Mouse (Mus musculus) kidney, embryonic 16.5 days (tissue): ENCODE results near the gene Slc22a5. TPM values are rescaled to one million over a fixed set of nuclear protein-coding genes. Genes with fewer than 3 reads are reported as not detected.

Experiments used
- ATAC-seq: fragments of 200-750 bp; cut with Nextera tagmentation; 2 replicates; pipeline ENCODE4 v1.8.0; 2017; ENCODE audit warnings: moderate TSS enrichment; ENCODE audit not compliant: low FRiP score, low TSS enrichment
- H3K27ac ChIP-seq: fragments of 300-500 bp; sonication (generic); 2 replicates; pipeline ENCODE4 v1.5.1; 2014; ENCODE audit warnings: low read length
- H3K27me3 ChIP-seq: fragments of 300-500 bp; sonication (generic); 2 replicates; pipeline ENCODE4 v1.6.1; 2014; ENCODE audit warnings: low read length, control low read depth, mixed read lengths; ENCODE audit not compliant: insufficient read depth
- H3K36me3 ChIP-seq: fragments of 300-500 bp; sonication (generic); 2 replicates; pipeline ENCODE4 v1.6.1; 2014; ENCODE audit warnings: low read length, control low read depth, mixed read lengths; ENCODE audit not compliant: insufficient read depth
- H3K4me1 ChIP-seq: fragments of 300-500 bp; sonication (generic); 2 replicates; pipeline ENCODE4 v1.6.1; 2014; ENCODE audit warnings: low read length, control low read depth, mixed read lengths; ENCODE audit not compliant: insufficient read depth
- H3K4me2 ChIP-seq: fragments of 300-500 bp; sonication (generic); replicated peaks from 2 replicates; pipeline ENCODE4 v1.6.1; 2014; ENCODE audit warnings: low read depth, low read length
- H3K4me3 ChIP-seq: fragments of 300-500 bp; sonication (generic); 2 replicates; pipeline ENCODE4 v1.5.1; 2014; ENCODE audit warnings: mild to moderate bottlenecking, low read length
- H3K9ac ChIP-seq: fragments of 300-500 bp; sonication (generic); replicated peaks from 2 replicates; pipeline ENCODE4 v1.6.1; 2014; ENCODE audit warnings: low read length
- H3K9me3 ChIP-seq: fragments of 300-500 bp; sonication (generic); 2 replicates; pipeline ENCODE4 v1.6.1; 2016; ENCODE audit warnings: low read length, control low read depth
- WGBS: fragments of 180-500 bp; shearing (Covaris S2); extraction: QIAGEN DNeasy Blood & Tissue Kit; methylation state at CpG from one replicate; pipeline ENCODE4 v1.1.7; 2014; 5-methylcytosine and 5-hydroxymethylcytosine counted together
- polyA plus RNA-seq: library from polyadenylated mRNA; unstranded; fragments of >200 nt; fragmentation: Nextera tagmentation; extraction: Ambion mirVana; gene quantifications from 2 replicates; pipeline ENCODE4 v1.2.1, GENCODE M21; 2015

Slc22a5 gene
- polyA plus RNA-seq, 1 experiment from 2014 or later = 18.4 TPM

DNA sequence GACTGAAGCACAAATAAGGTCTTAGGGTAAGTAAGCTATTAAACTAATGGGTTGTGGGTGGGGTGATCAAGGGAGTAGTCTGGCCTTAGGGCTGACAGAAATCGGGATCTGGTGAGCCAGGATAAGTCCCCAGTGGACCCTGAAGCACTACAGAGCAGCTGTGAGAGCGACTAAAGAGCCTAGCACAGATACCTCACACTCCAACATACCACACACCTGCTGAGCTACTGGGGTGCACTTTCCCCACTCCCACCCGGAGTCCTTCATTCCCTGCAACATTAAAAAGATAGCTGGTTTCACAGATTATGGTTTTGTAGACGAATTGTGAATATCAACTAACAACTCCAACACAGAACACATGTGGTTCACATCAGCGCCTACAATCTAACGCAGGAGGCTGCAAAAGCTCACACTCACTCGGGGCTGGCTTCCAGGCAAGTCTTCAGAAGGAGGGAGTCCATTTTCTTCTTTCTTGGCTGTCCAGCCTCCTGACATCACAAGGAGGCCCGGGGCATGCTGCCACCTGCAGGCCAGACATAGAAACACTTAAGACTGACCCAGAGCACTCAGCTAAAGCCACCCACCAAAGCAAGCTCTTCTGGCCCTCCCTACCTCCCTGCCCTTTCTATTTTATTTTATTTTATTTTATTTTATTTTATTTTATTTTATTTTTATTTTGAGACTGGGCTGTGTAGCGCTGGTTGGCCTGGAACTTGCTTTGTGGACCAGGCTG is 41.7 kb downstream of the Slc22a5 start:
- no peaks in the 10 kb centered on the region for H3K36me3 ChIP-seq
- H3K4me3 ChIP-seq = no peak overlapping the region
- peak; percentile 89 for ATAC-seq
- H3K4me2 ChIP-seq = peak overlapping the region; percentile 33; the same call in 1 of the 2 replicates
- peak overlapping the region; percentile 53; the same call in 1 of the 2 replicates for H3K9ac ChIP-seq
- H3K27ac ChIP-seq = no peak overlapping the region
- WGBS = 26% methylated on average over 9 of the region's 9 CpGs
- H3K27me3 ChIP-seq = no peaks in the 10 kb centered on the region
- no peaks in the 10 kb centered on the region for H3K9me3 ChIP-seq
- H3K4me1 ChIP-seq = peaks cover 12% of the 10 kb centered on the region; the same call in 1 of the 2 replicates

DNA sequence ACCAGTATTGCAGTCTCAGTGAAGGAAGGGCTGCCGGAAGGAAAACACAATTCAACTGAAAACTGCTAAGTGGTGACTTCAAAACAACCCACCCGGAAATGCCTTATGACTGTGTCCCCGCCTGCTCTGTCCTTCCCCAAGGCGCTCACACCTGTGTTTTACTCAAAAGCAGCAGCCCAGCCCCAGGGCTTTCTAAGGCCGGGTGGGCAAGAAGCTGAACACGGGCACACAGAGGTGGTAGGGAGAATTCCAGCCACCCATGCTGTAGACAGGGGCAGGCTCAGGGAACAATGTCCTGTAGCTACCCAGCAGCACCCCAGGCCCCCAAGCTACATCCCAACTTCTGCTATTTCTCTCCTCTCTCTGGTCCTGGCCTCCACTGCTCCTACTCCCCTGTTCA is 45.8 kb downstream of the Slc22a5 start:
- Histone ChIP-seq H3K9ac (no peak overlapping the region), H3K4me2 (no peak overlapping the region), H3K4me3 (no peak overlapping the region), H3K27ac (no peak overlapping the region), H3K36me3 (no peaks in the 10 kb centered on the region), H3K27me3 (no peaks in the 10 kb centered on the region), H3K9me3 (no peaks in the 10 kb centered on the region), H3K4me1 (peaks cover 12% of the 10 kb centered on the region; the same call in 1 of the 2 replicates)
- 58% methylated on average over 6 of the region's 6 CpGs for WGBS
- ATAC-seq = no peak

DNA sequence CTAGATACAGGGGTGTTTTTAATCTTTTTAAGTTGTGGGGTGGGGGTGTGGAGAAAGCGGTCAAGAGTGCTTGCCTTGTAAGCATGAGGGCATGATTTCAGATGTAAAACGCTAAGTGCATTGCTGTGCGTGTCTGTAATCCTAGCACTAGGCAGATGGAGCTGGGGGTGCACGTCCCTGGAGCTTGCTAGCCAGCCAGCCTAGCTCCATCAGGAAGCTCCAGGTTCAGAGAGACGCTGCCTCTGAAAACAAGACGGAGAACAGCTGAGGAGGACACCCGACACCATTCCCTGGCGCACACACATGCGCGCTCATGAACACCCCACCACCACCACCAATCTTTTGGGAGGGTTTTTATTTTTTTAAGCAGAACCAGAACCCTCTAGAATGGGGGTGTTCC is 48.4 kb downstream of the Slc22a5 start:
- H3K27me3 ChIP-seq = no peaks in the 10 kb centered on the region
- no peaks in the 10 kb centered on the region for H3K9me3 ChIP-seq
- WGBS = 40% methylated on average over 10 of the region's 10 CpGs
- H3K4me1 ChIP-seq = peaks cover 6% of the 10 kb centered on the region; the same call in 1 of the 2 replicates
- H3K36me3 ChIP-seq = no peaks in the 10 kb centered on the region
- H3K4me3 ChIP-seq = no peak overlapping the region
- no peak overlapping the region for H3K9ac ChIP-seq
- no peak overlapping the region for H3K4me2 ChIP-seq
- no peak for ATAC-seq
- no peak overlapping the region for H3K27ac ChIP-seq

DNA sequence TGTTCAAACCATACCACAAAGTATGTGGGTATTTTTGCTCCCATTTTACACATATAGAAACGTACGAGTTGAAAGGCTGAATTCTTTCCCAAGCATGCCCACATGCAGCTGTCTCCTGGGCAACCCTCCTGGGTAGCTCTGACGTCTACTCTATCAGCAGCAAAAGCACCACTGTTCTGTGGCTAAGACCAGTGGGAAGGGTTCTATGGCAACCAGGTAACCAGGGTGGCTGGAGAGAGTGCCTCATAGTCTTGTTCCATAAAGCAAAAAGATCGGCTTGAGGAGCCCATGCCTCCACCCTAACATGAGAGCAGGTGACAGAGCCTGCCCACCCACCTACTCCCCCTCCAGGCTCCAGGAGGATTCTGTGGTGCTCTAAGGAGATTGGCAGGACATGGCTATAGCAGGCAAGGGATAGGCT is 49.3 kb downstream of the Slc22a5 start:
- Histone ChIP-seq H3K9ac (no peak overlapping the region), H3K9me3 (no peaks in the 10 kb centered on the region), H3K4me2 (no peak overlapping the region), H3K4me1 (peaks cover 6% of the 10 kb centered on the region; the same call in 1 of the 2 replicates), H3K4me3 (no peak overlapping the region), H3K27me3 (no peaks in the 10 kb centered on the region), H3K36me3 (no peaks in the 10 kb centered on the region), H3K27ac (no peak overlapping the region)
- 70% methylated on average over 4 of the region's 4 CpGs for WGBS
- ATAC-seq = no peak

DNA sequence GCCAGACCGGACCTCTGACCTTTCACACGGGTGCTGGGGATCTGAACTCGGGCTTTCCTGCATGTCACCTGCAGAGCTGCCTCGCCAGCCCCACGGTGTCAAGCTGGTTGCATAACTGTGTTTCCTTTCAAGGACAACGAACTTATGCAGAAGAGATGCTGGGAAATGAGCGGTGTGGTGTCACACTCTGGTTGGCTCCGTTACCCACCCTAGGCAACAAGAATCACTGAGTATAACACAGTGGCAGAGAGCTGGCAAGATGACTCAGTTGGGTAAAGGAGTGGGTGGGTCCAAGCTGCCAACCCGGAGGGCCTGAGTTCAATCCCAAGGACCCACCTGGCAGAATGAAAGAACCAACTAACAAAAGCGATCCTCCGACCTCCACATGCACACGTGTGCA is 49.9 kb downstream of the Slc22a5 start:
- WGBS = 76% methylated on average over 12 of the region's 12 CpGs
- no peak for ATAC-seq
- Histone ChIP-seq H3K36me3 (no peaks in the 10 kb centered on the region), H3K4me3 (no peak overlapping the region), H3K27me3 (no peaks in the 10 kb centered on the region), H3K9me3 (no peaks in the 10 kb centered on the region), H3K4me2 (no peak overlapping the region), H3K9ac (no peak overlapping the region), H3K4me1 (peaks cover 6% of the 10 kb centered on the region; the same call in 1 of the 2 replicates), H3K27ac (no peak overlapping the region)

DNA sequence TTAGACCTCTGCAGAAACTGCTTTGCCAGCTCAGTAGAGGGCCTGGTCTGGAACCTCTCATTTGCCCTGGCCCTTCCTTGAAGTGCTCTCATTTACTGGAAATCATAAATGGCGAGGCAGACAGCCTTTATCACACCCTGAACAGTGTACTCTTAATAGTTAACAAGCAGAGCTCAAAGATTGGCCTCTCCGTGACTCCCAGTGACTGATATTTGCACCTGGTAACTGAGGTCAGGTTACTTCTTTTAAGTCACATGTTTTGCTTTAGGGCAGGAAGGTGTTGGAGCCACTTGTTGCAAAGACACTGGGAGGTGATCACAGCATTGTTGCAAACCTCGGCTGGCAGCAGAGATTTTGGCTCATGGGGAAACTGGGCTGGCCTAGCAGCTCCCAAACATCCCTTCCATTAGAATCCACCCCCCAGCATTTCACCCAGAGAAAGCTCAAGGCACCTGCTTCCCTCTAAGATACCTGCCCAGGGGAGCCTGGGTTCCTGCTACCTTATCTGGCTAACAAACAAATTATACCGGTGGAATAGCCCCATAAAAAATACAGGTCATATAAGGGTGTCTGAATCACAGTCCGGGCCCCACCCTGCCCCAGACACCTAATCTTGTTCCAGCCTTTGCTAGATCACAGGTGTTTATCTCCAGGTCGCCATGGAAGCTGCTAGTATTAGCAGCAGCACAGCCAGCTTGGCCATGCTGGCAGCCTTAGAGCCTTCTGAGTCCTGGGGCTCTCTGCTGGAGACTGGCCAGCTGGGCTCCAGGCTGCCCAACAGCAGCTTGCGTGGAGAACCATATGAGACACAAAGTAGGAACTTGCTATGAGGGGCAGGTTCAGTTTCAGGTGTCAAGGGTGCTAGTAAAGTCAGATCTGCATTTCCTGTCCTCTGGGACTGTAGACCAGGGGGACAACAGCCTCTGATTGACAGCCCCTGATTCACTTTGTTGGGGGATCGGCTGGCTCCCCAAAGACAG is 51.5 kb downstream of the Slc22a5 start:
- Histone ChIP-seq H3K4me2 (no peak overlapping the region), H3K4me3 (no peak overlapping the region), H3K27me3 (no peaks in the 10 kb centered on the region), H3K9ac (no peak overlapping the region), H3K36me3 (no peaks in the 10 kb centered on the region), H3K27ac (no peak overlapping the region), H3K9me3 (no peaks in the 10 kb centered on the region), H3K4me1 (no peaks in the 10 kb centered on the region; the same call in 1 of the 2 replicates)
- 46% methylated on average over 8 of the region's 8 CpGs for WGBS
- ATAC-seq = no peak

DNA sequence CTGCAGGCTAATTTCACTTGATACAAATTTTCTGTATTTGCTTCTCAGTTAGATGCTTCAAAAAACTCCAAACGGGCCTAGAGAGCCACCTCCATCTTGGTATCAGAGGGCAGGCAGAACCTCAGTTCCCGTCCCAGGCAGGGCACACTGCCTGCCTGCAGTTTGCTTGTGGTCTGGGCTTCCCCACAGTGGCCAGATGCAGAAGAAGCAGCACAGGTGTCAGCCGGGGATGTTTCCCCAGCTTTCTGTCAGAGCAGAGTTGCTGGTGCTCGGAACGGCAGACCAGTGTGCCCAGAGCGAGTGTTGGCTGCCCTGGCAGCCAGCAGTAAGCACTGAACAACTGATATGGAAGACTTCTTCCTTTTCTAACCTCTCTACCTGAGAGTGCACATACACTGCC is 52.3 kb downstream of the Slc22a5 start:
- Histone ChIP-seq H3K9me3 (no peaks in the 10 kb centered on the region), H3K27ac (no peak overlapping the region), H3K27me3 (no peaks in the 10 kb centered on the region), H3K4me2 (no peak overlapping the region), H3K4me1 (no peaks in the 10 kb centered on the region; the same call in 1 of the 2 replicates), H3K36me3 (no peaks in the 10 kb centered on the region), H3K4me3 (no peak overlapping the region), H3K9ac (no peak overlapping the region)
- WGBS = 76% methylated on average over 6 of the region's 6 CpGs
- no peak for ATAC-seq

DNA sequence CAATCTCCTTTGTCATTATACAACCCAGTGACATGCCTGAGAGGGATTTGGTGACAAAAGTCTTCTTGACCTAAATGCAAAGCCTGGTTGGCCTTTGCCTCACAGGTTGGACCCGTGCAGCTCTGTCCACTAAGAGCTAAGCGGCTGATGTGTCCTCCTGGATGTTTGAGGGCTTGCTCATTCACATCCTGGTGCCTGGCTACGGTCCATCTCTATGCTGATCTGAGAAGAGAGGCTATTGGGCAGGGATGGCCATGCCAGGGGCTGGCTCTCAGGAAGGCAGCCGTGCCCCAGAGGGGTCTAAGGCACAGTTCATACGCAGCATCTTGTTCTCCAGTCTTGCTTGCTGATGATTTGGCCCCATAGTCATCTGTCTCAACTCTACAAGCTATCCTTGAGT is 53.7 kb downstream of the Slc22a5 start:
- no peak overlapping the region for H3K27ac ChIP-seq
- no peaks in the 10 kb centered on the region for H3K36me3 ChIP-seq
- no peak overlapping the region for H3K4me2 ChIP-seq
- ATAC-seq = no peak
- H3K4me3 ChIP-seq = no peak overlapping the region
- no peaks in the 10 kb centered on the region for H3K9me3 ChIP-seq
- WGBS = 89% methylated on average over 5 of the region's 5 CpGs
- no peaks in the 10 kb centered on the region for H3K27me3 ChIP-seq
- no peaks in the 10 kb centered on the region; the same call in 1 of the 2 replicates for H3K4me1 ChIP-seq
- no peak overlapping the region for H3K9ac ChIP-seq

DNA sequence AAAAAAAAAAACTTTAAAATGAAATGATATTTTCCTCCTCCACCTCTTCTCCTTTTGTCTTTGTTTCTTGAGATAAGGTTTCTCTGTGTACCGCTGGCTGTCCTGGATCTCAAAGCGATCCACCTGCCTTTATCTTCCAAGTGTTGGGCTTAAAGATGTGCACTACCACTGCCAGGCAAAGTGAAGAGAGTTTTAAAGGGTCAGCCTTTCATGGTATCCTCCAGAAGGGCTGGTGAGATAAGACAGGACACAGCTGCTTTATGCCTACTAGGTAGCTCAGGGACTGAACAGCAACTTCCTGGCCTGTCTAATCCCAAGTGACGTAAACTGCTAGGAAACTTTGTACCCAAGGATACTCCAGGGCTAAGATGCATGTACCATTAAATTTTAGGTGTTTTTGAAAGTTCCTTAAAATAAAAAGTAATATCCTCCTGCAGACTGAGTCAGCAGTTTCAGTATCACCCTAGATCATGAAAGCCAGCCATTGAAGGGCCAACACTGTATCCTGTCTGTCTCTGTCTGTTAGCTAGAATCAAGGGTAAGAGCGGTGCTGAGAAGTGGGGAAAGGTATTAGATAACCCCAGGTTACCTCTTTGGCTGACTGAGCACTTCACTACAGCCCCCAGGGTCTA is 56.0 kb downstream of the Slc22a5 start:
- no peak overlapping the region for H3K4me2 ChIP-seq
- H3K36me3 ChIP-seq = no peaks in the 10 kb centered on the region
- H3K9me3 ChIP-seq = no peaks in the 10 kb centered on the region
- H3K9ac ChIP-seq = no peak overlapping the region
- H3K27ac ChIP-seq = no peak overlapping the region
- H3K4me1 ChIP-seq = no peaks in the 10 kb centered on the region; the same call in 1 of the 2 replicates
- H3K4me3 ChIP-seq = no peak overlapping the region
- no peak for ATAC-seq
- WGBS = 80% methylated on average over 4 of the region's 4 CpGs
- no peaks in the 10 kb centered on the region for H3K27me3 ChIP-seq
